Mouse (Mus musculus) ES-E14 (cell line): ENCODE measurements around the gene Tmem132b. TPM values are rescaled to one million over a fixed set of nuclear protein-coding genes. Genes with fewer than 3 reads are reported as not detected.

Source experiments
- DNase-seq: peaks from one replicate; pipeline ENCODE4 v3.0.0-alpha.2; 2013; ENCODE audit warnings: low read depth, low spot score
- H3K27ac ChIP-seq: 2 replicates; pipeline ENCODE4 v1.5.1; 2012; ENCODE audit warnings: low read depth, mild to moderate bottlenecking, low read length, moderate library complexity, mixed read lengths; ENCODE audit not compliant: poor library complexity, insufficient read depth, severe bottlenecking
- H3K36me3 ChIP-seq: 2 replicates; pipeline ENCODE4 v1.6.1; 2012; ENCODE audit warnings: mild to moderate bottlenecking, low read length, moderate library complexity, mixed read lengths; ENCODE audit not compliant: control insufficient read depth, poor library complexity, insufficient read depth, severe bottlenecking
- H3K4me1 ChIP-seq, 2 experiments: fragments of 150-350 bp in 1 of 2; sonication (generic) in 1 of 2; 2 replicates each; pipeline ENCODE4 v1.6.1; 2012; ENCODE audit warnings: low read length in 2 of 2, mild to moderate bottlenecking in 1 of 2, mixed read lengths in 1 of 2; ENCODE audit not compliant: control insufficient read depth in 2 of 2, insufficient read depth in 2 of 2, poor library complexity in 1 of 2
- H3K4me3 ChIP-seq, 2 experiments: fragments of 150-350 bp in 1 of 2; sonication (generic) in 1 of 2; 2 replicates each; pipeline ENCODE4 v1.5.1; 2012; ENCODE audit warnings: low read length in 2 of 2, low read depth in 1 of 2, mild to moderate bottlenecking in 1 of 2, mixed read lengths in 1 of 2; ENCODE audit not compliant: insufficient read depth in 1 of 2, poor library complexity in 1 of 2, severe bottlenecking in 1 of 2
- H3K9ac ChIP-seq: 2 replicates; pipeline ENCODE4 v1.6.1; 2012; ENCODE audit warnings: low read depth, mild to moderate bottlenecking, low read length, mixed read lengths; ENCODE audit not compliant: poor library complexity, insufficient read depth, severe bottlenecking
- H3K9me3 ChIP-seq: fragments of 150-350 bp; sonication (generic); 2 replicates; pipeline ENCODE4 v1.6.1; 2012; ENCODE audit warnings: low read depth, mild to moderate bottlenecking, low read length; ENCODE audit not compliant: control insufficient read depth, insufficient read depth
- CHD2 ChIP-seq: IDR thresholded peaks from 2 replicates; pipeline ENCODE4 v1.6.1; 2014; ENCODE audit warnings: mild to moderate bottlenecking, low read depth, low read length, inconsistent platforms
- HCFC1 ChIP-seq: IDR thresholded peaks from 2 replicates; pipeline ENCODE4 v1.6.1; 2012; ENCODE audit warnings: low read length, inconsistent platforms, borderline replicate concordance; ENCODE audit not compliant: insufficient read depth
- MAFK ChIP-seq: IDR thresholded peaks from 2 replicates; pipeline ENCODE4 v1.6.1; 2014; ENCODE audit warnings: mild to moderate bottlenecking, low read depth, low read length, inconsistent platforms; ENCODE audit not compliant: insufficient read depth
- ZC3H11A ChIP-seq: IDR thresholded peaks from 2 replicates; pipeline ENCODE4 v1.6.1; 2012; ENCODE audit warnings: low read depth, mild to moderate bottlenecking, inconsistent platforms, low read length, borderline replicate concordance
- ZNF384 ChIP-seq: IDR thresholded peaks from 2 replicates; pipeline ENCODE4 v1.6.1; 2012; ENCODE audit warnings: low read depth, low read length, inconsistent platforms
- in situ Hi-C, 2 experiments: fragments of 600-800 bp; cut with MboI; formaldehyde crosslinking; loops; one replicate each; pipeline ENCODE4 v1.15.1; 2025; ENCODE audit warnings: low sequenced_read_pairs in 2 of 2, inconsistent platforms in 1 of 2; ENCODE audit not compliant: unreplicated experiment in 2 of 2
- total RNA-seq: library from RNA; depleted of rRNA; stranded (reverse); fragments of 300-350 nt; gene quantifications from 2 replicates; pipeline ENCODE4 v1.2.3, GENCODE M21; 2012; rRNA removed

Gene Tmem132b
- total RNA-seq, result 0.13 and 0.48 TPM in 2 replicates

GRCm38 (mm10) chr5:125531634-125532033, at the start of gene Tmem132b:
Tmem132b (plus strand) TSS chr5:125531774.
- H3K36me3 ChIP-seq, result no peaks in the 10 kb centered on the region
- in situ Hi-C loops, result no loop called here

DNA sequence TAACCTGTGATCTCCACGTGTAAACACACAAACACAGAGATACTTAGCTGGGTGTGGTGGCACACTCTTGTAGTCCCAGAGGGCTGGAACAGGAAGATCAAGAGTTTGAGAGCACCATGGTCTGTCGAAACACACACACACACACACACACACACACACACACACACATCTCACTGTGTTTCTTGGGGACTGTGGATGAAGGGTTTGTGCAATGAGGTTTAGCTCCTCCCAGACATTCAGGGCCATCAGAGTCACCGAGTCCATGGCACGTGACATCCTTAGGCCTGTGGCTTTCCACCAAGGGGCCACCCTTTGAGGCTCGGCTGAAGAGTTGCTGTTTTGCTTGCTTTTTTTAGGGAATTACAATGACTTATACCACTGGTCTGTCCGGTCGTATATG, 49.1 kb upstream of the Tmem132b start:
- H3K9me3 ChIP-seq, result no peaks in the 10 kb centered on the region
- H3K36me3 ChIP-seq, result peaks cover 3% of the 10 kb centered on the region; the same call in 1 of the 2 replicates
- no peak overlapping the region for H3K27ac ChIP-seq
- no peak for DNase-seq
- in situ Hi-C loops, result no loop called here
- no peak for TF ChIP-seq CHD2
- no peak for TF ChIP-seq ZC3H11A
- TF ChIP-seq HCFC1, result no peak
- TF ChIP-seq ZNF384, result no peak
- TF ChIP-seq MAFK, result no peak
- H3K4me1 ChIP-seq, result peaks cover 0 to 6% of the 10 kb centered on the region in 2 experiments; a peak in 1 of 4 replicates
- H3K9ac ChIP-seq, result no peak overlapping the region
- no peak overlapping the region for H3K4me3 ChIP-seq

More at GRCm38 (mm10) chr5:125531634-125532033, at the start of gene Tmem132b:
- Histone ChIP-seq H3K9me3 (no peaks in the 10 kb centered on the region), H3K27ac (no peak within 1 kb of the TSS), H3K9ac (peak within 1 kb of the TSS; percentile 66), H3K4me3 (peak within 1 kb of the TSS; percentile 69 to 77), H3K4me1 (peaks cover 0 to 9% of the 10 kb centered on the region in 2 experiments; a peak in 2 of 4 replicates)
- TF ChIP-seq ZC3H11A, result no peak
- TF ChIP-seq HCFC1, result no peak
- no peak for TF ChIP-seq MAFK
- no peak for TF ChIP-seq ZNF384
- TF ChIP-seq CHD2, result no peak
- DNase-seq, result no peak

GRCm38 (mm10) chr5:125483712-125484611, 47.6 kb upstream of the Tmem132b start:
- DNase-seq, result no peak
- no peak overlapping the region for H3K4me3 ChIP-seq
- no peak overlapping the region for H3K27ac ChIP-seq
- 0 out of 4 replicates have a peak, but pooled peaks cover 0 to 2% of the 10 kb centered on the region in 2 experiments for H3K4me1 ChIP-seq
- TF ChIP-seq CHD2 (no peak), ZC3H11A (no peak), MAFK (no peak)
- H3K36me3 ChIP-seq, result peaks cover 3% of the 10 kb centered on the region; the same call in 1 of the 2 replicates
- H3K9ac ChIP-seq, result no peak overlapping the region
- H3K9me3 ChIP-seq, result no peaks in the 10 kb centered on the region
- in situ Hi-C loops, result no loop called here

- TF ChIP-seq ZC3H11A, result no peak
- no peak for TF ChIP-seq MAFK
- no peak for TF ChIP-seq HCFC1
- no peak for TF ChIP-seq ZNF384
- no peak for TF ChIP-seq CHD2
- no peak overlapping the region for H3K27ac ChIP-seq
- in situ Hi-C loops, result no loop called here
- H3K4me3 ChIP-seq, result no peak overlapping the region
- 0 out of 4 replicates have a peak, but pooled peaks cover 0 to 2% of the 10 kb centered on the region in 2 experiments for H3K4me1 ChIP-seq
- H3K9ac ChIP-seq, result no peak overlapping the region
- DNase-seq, result no peak
- H3K9me3 ChIP-seq, result no peaks in the 10 kb centered on the region
- peaks cover 3% of the 10 kb centered on the region; the same call in 1 of the 2 replicates for H3K36me3 ChIP-seq
These were observed 46.4 kb upstream of the Tmem132b start for GRCm38 (mm10) chr5:125485031-125485778.
